Mouse (Mus musculus) kidney, adult 2 months (tissue): ENCODE results near the gene Rfwd3.

ENCODE experiments used
- CTCF ChIP-seq: fragments of 200-500 bp; conservative IDR thresholded peaks from 2 replicates; pipeline ENCODE4 v1.5.1; 2011; ENCODE audit warnings: low read depth, mild to moderate bottlenecking, control low read depth, low read length, moderate library complexity, mixed read lengths; ENCODE audit not compliant: insufficient read depth, insufficient read length
- POLR2A ChIP-seq: fragments of 200-500 bp; IDR thresholded peaks from one replicate; pipeline ENCODE4 v1.6.1; 2011; ENCODE audit warnings: low read depth, low read length, control low read depth

- no peak for TF ChIP-seq CTCF
- TF ChIP-seq POLR2A: no peak
These were observed 62.7 kb downstream of the Rfwd3 start for GRCm38 (mm10) chr8:111237301-111237700.
